Mouse (Mus musculus) gastrocnemius, postnatal 25 days (tissue): Measurements from ENCODE around the gene Pilrb1. TPM values are rescaled to one million over a fixed set of nuclear protein-coding genes. Genes with fewer than 3 reads are reported as not detected.

Experiments used
- DNase-seq: peaks from one replicate; pipeline ENCODE4 v3.0.0; 2022
- total RNA-seq, 2 experiments: library from RNA; stranded (reverse); gene quantifications; 1 replicate in 1 of 2; 2 replicates in 1 of 2; pipeline ENCODE4 v1.2.3; 2021

The Pilrb1 gene
- total RNA-seq, 2 experiments from 2014 or later, result 0.88 TPM; not detected in 1

- DNase-seq, result no peak
Measured at GRCm38 (mm10) chr5:137828694-137829093, 29.2 kb downstream of the Pilrb1 start.

GRCm38 (mm10) chr5:137826421-137826820 is 31.5 kb downstream of the Pilrb1 start:
- no peak for DNase-seq

- no peak for DNase-seq
Measured at GRCm38 (mm10) chr5:137825971-137826370, 31.9 kb downstream of the Pilrb1 start.

GRCm38 (mm10) chr5:137825030-137825429 is 32.9 kb downstream of the Pilrb1 start:
- DNase-seq, result no peak

GRCm38 (mm10) chr5:137823455-137824045 is 34.4 kb downstream of the Pilrb1 start:
- DNase-seq, result no peak

GRCm38 (mm10) chr5:137822602-137823001 is 35.3 kb downstream of the Pilrb1 start:
- DNase-seq, result no peak

GRCm38 (mm10) chr5:137822126-137822525 is 35.8 kb downstream of the Pilrb1 start:
- DNase-seq, result no peak

GRCm38 (mm10) chr5:137817466-137818222 is 40.3 kb downstream of the Pilrb1 start:
- no peak for DNase-seq

GRCm38 (mm10) chr5:137808316-137808715 is 49.6 kb downstream of the Pilrb1 start:
- no peak for DNase-seq

- DNase-seq, result no peak
Measured at GRCm38 (mm10) chr5:137806158-137806557, 51.7 kb downstream of the Pilrb1 start.

Other genes with a start within 250 kb of the Pilrb1 start
- 100 to 1,000 TPM in 1 of 2 experiments, 10 to 100 TPM in 1; 79.0 to 112 TPM for gene Pcolce, start 244.3 kb downstream of the Pilrb1 start, total RNA-seq
- gene Fbxo24, start 229.1 kb downstream of the Pilrb1 start, total RNA-seq, result under 1 TPM; 0.16 to 0.18 TPM
- gene Lrch4, start 229.0 kb downstream of the Pilrb1 start, total RNA-seq, result 10 to 100 TPM; 13.9 to 15.4 TPM
- 1 to 10 TPM; 2.9 to 3.9 TPM for gene Gm20605, start 228.9 kb downstream of the Pilrb1 start, total RNA-seq
- gene Sap25, start 216.8 kb downstream of the Pilrb1 start, total RNA-seq, result 1 to 10 TPM; 1.8 to 2.7 TPM
- 1 to 10 TPM in 1 of 2 experiments, under 1 TPM in 1; 0.36 to 1.5 TPM for gene Irs3, start 212.4 kb downstream of the Pilrb1 start, total RNA-seq
- 1 to 10 TPM; 3.3 to 4.7 TPM for gene Agfg2, start 173.4 kb downstream of the Pilrb1 start, total RNA-seq
- under 1 TPM; 0.10 to 0.35 TPM for gene Nyap1, start 116.5 kb downstream of the Pilrb1 start, total RNA-seq
- 10 to 100 TPM; 57.8 to 59.1 TPM for gene Tsc22d4, start 112.4 kb downstream of the Pilrb1 start, total RNA-seq
- gene Ppp1r35, start 79.3 kb downstream of the Pilrb1 start, total RNA-seq, result 1 to 10 TPM; 7.1 to 8.9 TPM
- gene Mepce, start 70.5 kb downstream of the Pilrb1 start, total RNA-seq, result 10 to 100 TPM; 14.7 to 20.1 TPM
- gene Zcwpw1, start 70.3 kb downstream of the Pilrb1 start, total RNA-seq, result under 1 TPM in 1 of 2 experiments, not detected in 1; 0.35 TPM
- under 1 TPM; 0.13 to 0.40 TPM for gene Pilra, start 21.8 kb downstream of the Pilrb1 start, total RNA-seq
- under 1 TPM; 0.28 to 0.54 TPM for gene Pilrb2, start 13.7 kb upstream of the Pilrb1 start, total RNA-seq
- under 1 TPM in 1 of 2 experiments, not detected in 1; 0.08 TPM for gene Cyp3a13, start 63.5 kb upstream of the Pilrb1 start, total RNA-seq
- gene Gjc3, start 105.0 kb upstream of the Pilrb1 start, total RNA-seq, result 1 to 10 TPM; 1.2 to 1.6 TPM
- gene Azgp1, start 123.4 kb upstream of the Pilrb1 start, total RNA-seq, result not detected
- not detected for gene Smok3a, start 163.2 kb upstream of the Pilrb1 start, total RNA-seq
- gene Smok3b, start 163.3 kb upstream of the Pilrb1 start, total RNA-seq, result not detected
- gene Smok3c, start 195.1 kb upstream of the Pilrb1 start, total RNA-seq, result not detected
- 1 to 10 TPM; 8.4 to 9.1 TPM for gene Zkscan1, start 227.0 kb upstream of the Pilrb1 start, total RNA-seq